Mouse (Mus musculus) stomach, postnatal 0 days (tissue): Measurements from ENCODE around the gene Slc45a2. TPM values are rescaled to one million over a fixed set of nuclear protein-coding genes. Genes with fewer than 3 reads are reported as not detected.

ENCODE experiments used
- ATAC-seq: fragments of 200-750 bp; cut with Nextera tagmentation; 2 replicates; pipeline ENCODE4 v1.8.0; 2017; ENCODE audit not compliant: low FRiP score, low TSS enrichment
- DNase-seq: peaks from one replicate; pipeline ENCODE4 v3.0.0-alpha.2; 2016; ENCODE audit warnings: low spot score
- H3K27ac ChIP-seq: fragments of 300-500 bp; sonication (generic); replicated peaks from 2 replicates; pipeline ENCODE4 v1.5.1; 2014; ENCODE audit warnings: mild to moderate bottlenecking, control low read depth
- H3K27me3 ChIP-seq: fragments of 300-500 bp; sonication (generic); 2 replicates; pipeline ENCODE4 v1.6.1; 2014; ENCODE audit warnings: low read length; ENCODE audit not compliant: control insufficient read depth, insufficient read depth
- H3K36me3 ChIP-seq: fragments of 300-500 bp; sonication (generic); 2 replicates; pipeline ENCODE4 v1.6.1; 2014; ENCODE audit warnings: low read length, mixed read lengths; ENCODE audit not compliant: control insufficient read depth, insufficient read depth
- H3K4me1 ChIP-seq: fragments of 300-500 bp; sonication (generic); replicated peaks from 2 replicates; pipeline ENCODE4 v1.6.1; 2014; ENCODE audit warnings: antibody characterized with exemption; ENCODE audit not compliant: control insufficient read depth, insufficient read depth
- H3K4me2 ChIP-seq: fragments of 300-500 bp; sonication (generic); replicated peaks from 2 replicates; pipeline ENCODE4 v1.6.1; 2014; ENCODE audit warnings: low read depth, mild to moderate bottlenecking, control low read depth, moderate library complexity
- H3K4me3 ChIP-seq: fragments of 300-500 bp; sonication (generic); 2 replicates; pipeline ENCODE4 v1.5.1; 2014; ENCODE audit warnings: low read depth, low read length, control low read depth
- H3K9ac ChIP-seq: fragments of 300-500 bp; sonication (generic); 2 replicates; pipeline ENCODE4 v1.6.1; 2014; ENCODE audit warnings: mild to moderate bottlenecking, low read length, control low read depth, mixed read lengths
- H3K9me3 ChIP-seq: fragments of 300-500 bp; sonication (generic); 2 replicates; pipeline ENCODE4 v1.6.1; 2016; ENCODE audit warnings: low read length; ENCODE audit not compliant: control insufficient read depth
- CTCF ChIP-seq: IDR thresholded peaks from 2 replicates; pipeline ENCODE4 v1.5.1; 2016; ENCODE audit warnings: antibody characterized with exemption, low read depth, mild to moderate bottlenecking, moderate library complexity
- EP300 ChIP-seq: optimal IDR thresholded peaks from 2 replicates; pipeline ENCODE3; 2016; ENCODE audit warnings: antibody characterized with exemption
- WGBS: fragments of 180-500 bp; shearing (Covaris S2); extraction: QIAGEN DNeasy Blood & Tissue Kit; methylation state at CpG from one replicate; pipeline ENCODE4 v1.1.7; 2014; 5-methylcytosine and 5-hydroxymethylcytosine counted together
- polyA plus RNA-seq: library from polyadenylated mRNA; unstranded; fragments of >200 nt; fragmentation: Nextera tagmentation; extraction: Ambion mirVana; gene quantifications from 2 replicates; pipeline ENCODE4 v1.2.1, GENCODE M21; 2015

Gene Slc45a2
- polyA plus RNA-seq, 1 experiment from 2014 or later: not detected

DNA sequence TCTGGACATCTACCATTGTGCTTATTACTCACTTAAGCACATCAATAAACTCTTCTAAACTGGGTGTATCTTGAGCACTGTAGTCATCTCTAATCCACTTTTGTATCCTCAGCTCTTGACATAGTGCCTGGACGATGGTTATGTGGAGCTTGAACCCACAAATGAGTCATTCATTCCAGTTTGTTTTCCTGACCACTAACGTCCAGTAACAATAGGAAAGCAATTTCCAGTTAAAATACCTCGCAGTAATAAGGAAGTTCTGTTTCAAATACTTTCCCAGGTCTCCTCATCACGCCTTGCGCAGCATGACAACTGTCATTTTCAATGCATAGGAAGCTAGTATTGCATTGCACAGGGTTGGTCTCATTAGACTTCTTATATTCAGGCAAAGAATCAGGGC, 42.3 kb downstream of the Slc45a2 start:
- TF ChIP-seq CTCF: no peak
- TF ChIP-seq EP300: no peak
- H3K27ac ChIP-seq: no peak overlapping the region
- no peak overlapping the region for H3K4me2 ChIP-seq
- H3K36me3 ChIP-seq: no peaks in the 10 kb centered on the region
- DNase-seq (no peak), ATAC-seq (no peak)
- H3K9ac ChIP-seq: no peak overlapping the region
- no peaks in the 10 kb centered on the region for H3K27me3 ChIP-seq
- no peaks in the 10 kb centered on the region for H3K4me1 ChIP-seq
- H3K4me3 ChIP-seq: no peak overlapping the region
- no peaks in the 10 kb centered on the region for H3K9me3 ChIP-seq
- WGBS: 81% methylated on average over 5 of the region's 5 CpGs

- H3K27ac ChIP-seq: no peak overlapping the region
- 65% methylated on average over 10 of the region's 10 CpGs for WGBS
- no peaks in the 10 kb centered on the region for H3K9me3 ChIP-seq
- ATAC-seq (no peak), DNase-seq (no peak)
- no peak overlapping the region for H3K4me3 ChIP-seq
- H3K27me3 ChIP-seq: no peaks in the 10 kb centered on the region
- no peak overlapping the region for H3K4me2 ChIP-seq
- H3K4me1 ChIP-seq: no peaks in the 10 kb centered on the region
- H3K36me3 ChIP-seq: no peaks in the 10 kb centered on the region
- no peak for TF ChIP-seq EP300
- TF ChIP-seq CTCF: no peak
- no peak overlapping the region for H3K9ac ChIP-seq
Observed at GRCm38 (mm10) chr15:11053678-11054439, 53.3 kb downstream of the Slc45a2 start.

DNA sequence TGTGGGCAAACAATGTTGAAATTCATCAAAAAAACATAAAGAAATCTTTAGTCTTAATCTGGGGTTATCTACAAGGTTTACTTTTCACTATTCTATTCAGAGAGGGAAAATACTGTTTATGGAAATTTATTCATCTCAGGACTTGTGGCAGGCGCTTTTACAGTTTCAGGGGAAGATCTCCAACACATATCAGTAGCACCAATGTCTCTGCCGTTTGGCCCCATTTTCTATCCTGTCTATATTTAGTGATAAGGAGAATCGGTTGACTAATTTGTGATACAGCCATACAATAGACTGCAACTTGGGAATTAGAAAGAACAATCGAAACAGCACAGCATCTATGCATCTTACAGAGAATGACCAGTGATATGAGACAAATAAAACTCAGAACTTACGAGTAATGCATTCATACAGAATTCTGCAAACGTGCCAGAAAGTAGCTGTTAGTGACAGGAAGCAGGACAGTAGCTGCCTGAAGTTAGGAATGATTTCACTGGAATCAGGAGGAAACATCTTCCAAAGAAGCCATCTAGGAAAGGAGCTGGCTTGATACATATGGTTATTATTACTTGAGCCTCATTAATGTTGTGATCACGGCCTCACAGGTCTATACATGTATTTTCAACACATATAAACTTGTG, 54.0 kb downstream of the Slc45a2 start:
- H3K36me3 ChIP-seq: no peaks in the 10 kb centered on the region
- H3K27me3 ChIP-seq: no peaks in the 10 kb centered on the region
- 60% methylated on average over 7 of the region's 7 CpGs for WGBS
- TF ChIP-seq CTCF: no peak
- TF ChIP-seq EP300: no peak
- no peak overlapping the region for H3K9ac ChIP-seq
- no peaks in the 10 kb centered on the region for H3K9me3 ChIP-seq
- no peak for DNase-seq
- no peaks in the 10 kb centered on the region for H3K4me1 ChIP-seq
- H3K4me3 ChIP-seq: no peak overlapping the region
- H3K27ac ChIP-seq: no peak overlapping the region
- no peak for ATAC-seq
- no peak overlapping the region for H3K4me2 ChIP-seq

DNA sequence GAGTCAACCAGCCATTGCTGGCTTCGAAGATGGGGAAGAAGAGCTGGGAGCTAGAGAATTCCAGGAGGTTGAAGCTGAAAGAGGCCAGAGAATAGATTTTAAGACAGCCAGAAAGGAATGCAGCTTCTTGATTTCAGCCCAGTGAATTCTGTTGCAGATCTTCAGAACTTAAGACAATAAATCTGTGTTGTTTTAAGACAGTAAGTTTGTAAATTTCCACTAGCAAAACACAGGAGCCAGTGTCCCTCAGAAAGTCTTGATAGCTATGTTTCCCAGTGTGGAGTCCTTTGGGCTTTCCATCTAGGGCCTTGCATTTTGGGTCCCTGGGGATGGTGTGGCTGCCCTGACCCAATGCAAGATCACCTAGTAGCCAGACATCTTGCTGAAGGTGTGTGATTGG, 62.4 kb downstream of the Slc45a2 start:
- ATAC-seq: no peak

DNA sequence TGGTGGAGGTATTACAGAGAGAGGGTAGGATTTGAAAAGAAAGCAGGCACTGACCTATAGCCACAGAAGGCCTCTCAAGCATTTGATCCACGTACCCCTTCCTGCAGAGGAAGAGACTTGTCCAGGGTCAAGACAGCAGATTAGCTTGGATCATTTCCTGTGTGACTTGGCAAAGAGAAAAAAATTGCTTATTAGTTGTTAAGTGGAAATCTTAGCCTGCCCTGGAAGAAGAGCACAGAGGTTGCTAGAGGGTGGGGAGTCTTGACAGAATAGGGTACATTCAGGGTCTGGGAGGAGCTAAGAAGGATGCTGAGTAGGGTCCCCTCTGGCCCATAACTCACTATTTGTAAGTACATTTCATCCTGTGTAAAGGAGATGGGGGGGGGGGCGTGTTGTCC, 63.6 kb downstream of the Slc45a2 start:
- Histone ChIP-seq H3K27me3 (no peaks in the 10 kb centered on the region), H3K9me3 (no peaks in the 10 kb centered on the region), H3K9ac (no peak overlapping the region), H3K27ac (no peak overlapping the region; the same call in 1 of the 2 replicates), H3K4me1 (no peaks in the 10 kb centered on the region), H3K36me3 (no peaks in the 10 kb centered on the region), H3K4me3 (no peak overlapping the region), H3K4me2 (peak overlapping the region; percentile 68)
- ATAC-seq: no peak; the same call in 1 of the 2 replicates
- 10% methylated on average over 2 of the region's 2 CpGs for WGBS
- DNase-seq: no peak
- TF ChIP-seq CTCF (no peak), EP300 (no peak)

More for the DNA sequence above, 62.4 kb downstream of the Slc45a2 start:
- no peak for DNase-seq
- no peaks in the 10 kb centered on the region for H3K27me3 ChIP-seq
- no peaks in the 10 kb centered on the region for H3K36me3 ChIP-seq
- 86% methylated on average over 1 of the region's 1 CpGs for WGBS
- no peak for TF ChIP-seq EP300
- TF ChIP-seq CTCF: no peak
- no peak overlapping the region for H3K4me2 ChIP-seq
- no peak overlapping the region for H3K9ac ChIP-seq
- H3K4me1 ChIP-seq: no peaks in the 10 kb centered on the region
- H3K4me3 ChIP-seq: no peak overlapping the region
- H3K27ac ChIP-seq: no peak overlapping the region
- H3K9me3 ChIP-seq: no peaks in the 10 kb centered on the region
